Mouse (Mus musculus) bone marrow macrophage, adult 2 months (primary cell): Measurements from ENCODE around the gene Vps8.

Experiments used
- CTCF ChIP-seq: IDR thresholded peaks from 2 replicates; pipeline ENCODE4 v1.5.1; 2012; ENCODE audit warnings: low read depth, mild to moderate bottlenecking, low read length, moderate library complexity
- POLR2A ChIP-seq: IDR thresholded peaks from 2 replicates; pipeline ENCODE4 v1.6.1; 2012; ENCODE audit warnings: mild to moderate bottlenecking, low read depth, low read length, borderline replicate concordance

DNA sequence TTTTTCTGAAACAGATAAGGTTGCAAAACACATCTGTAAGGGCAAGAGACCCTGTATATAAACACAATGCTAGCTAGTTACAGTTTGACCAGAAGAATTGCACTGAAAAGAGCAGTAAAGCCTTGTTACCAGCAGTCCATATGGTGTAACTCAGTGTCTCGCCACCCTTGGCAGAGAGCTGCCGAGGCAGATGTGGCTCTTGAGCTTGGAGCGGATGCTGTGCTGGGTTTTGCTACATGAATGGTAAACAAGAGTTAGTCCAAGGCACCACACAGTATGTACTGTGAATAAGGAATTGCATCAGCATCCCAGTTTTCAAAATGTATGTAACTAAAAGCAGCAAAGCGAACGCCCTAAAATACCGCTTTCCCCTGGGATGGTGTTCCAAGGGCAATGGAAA is 166.2 kb downstream of the Vps8 start:
- no peak for TF ChIP-seq CTCF
- no peak for TF ChIP-seq POLR2A
